Mouse (Mus musculus): ENCODE data around the gene Rffl.

Rffl gene

DNA sequence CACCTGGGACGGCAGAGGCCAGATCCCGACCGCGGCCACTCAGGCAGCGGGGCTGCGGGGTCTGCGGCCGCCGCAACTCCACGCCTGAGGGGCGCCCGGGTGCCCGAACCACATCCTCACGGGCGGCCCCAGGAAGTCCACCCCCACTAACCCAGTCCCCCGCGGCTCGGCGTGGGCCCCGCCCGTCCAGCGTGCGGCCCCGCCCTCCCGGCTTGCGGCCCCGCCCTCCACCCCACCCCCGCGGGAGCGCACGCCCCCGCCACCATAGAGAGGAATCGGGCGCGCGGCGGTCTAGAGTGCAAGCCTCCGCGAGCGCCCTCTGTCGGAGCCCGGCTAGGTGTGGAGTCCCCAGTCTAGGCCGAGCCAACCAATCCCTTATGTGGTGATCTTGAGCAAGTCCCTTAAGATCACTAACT, at the start of gene Rffl:
Gene Rffl, minus strand, starts transcription at position 180 of the 416 bp plus-strand sequence.
- peak; percentile 100 for DNase-seq

DNA sequence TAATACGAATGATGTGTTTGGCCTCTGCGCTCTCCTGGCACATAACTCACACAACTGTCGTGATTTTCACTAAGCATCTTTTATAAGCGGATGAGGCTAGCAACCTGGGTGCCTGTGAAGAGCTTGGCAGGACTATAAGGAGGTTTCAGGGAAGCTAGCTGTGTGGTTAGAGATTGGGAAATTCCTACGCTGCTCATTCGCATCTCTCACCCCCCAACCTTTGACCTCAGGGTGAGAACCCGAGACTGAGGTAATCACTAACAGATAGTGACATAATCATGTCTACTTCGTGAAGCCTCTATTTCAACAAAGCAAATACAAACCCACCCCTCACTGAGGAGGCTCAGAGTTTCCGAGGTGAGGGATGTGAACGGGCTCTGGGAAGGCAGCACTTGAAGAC, 49.8 kb upstream of the Rffl start:
- no peak for DNase-seq

DNA sequence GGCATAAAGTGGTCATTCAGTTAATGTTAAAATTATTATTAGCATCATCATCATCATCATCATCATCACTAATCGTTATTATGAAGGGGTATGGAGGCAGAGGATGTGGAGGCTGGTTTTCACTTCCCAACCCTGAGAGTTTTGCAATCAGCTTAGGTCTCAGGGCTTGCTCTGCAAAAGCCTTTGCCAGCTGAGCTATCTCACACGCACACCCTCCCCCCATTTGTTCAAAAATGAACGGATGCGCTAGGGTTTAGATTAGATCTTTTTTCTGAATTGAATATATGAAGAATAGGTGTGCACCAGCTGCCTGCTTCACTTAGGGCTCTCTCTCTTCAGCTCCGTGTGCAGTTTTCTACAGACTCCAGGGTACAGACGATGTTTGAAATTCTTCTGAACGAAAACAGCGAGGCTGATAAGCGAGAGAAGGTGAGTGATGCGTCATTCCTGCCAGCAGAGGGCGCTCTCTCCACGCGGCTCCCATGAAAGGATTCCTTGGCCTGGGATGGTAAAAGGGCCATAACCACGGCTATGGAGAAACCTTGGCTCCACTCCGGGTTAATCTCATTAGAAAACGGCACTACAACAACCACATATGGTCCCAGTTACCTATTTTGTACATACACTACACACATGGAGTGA, 43.8 kb upstream of the Rffl start:
- peak; percentile 83 for DNase-seq

DNA sequence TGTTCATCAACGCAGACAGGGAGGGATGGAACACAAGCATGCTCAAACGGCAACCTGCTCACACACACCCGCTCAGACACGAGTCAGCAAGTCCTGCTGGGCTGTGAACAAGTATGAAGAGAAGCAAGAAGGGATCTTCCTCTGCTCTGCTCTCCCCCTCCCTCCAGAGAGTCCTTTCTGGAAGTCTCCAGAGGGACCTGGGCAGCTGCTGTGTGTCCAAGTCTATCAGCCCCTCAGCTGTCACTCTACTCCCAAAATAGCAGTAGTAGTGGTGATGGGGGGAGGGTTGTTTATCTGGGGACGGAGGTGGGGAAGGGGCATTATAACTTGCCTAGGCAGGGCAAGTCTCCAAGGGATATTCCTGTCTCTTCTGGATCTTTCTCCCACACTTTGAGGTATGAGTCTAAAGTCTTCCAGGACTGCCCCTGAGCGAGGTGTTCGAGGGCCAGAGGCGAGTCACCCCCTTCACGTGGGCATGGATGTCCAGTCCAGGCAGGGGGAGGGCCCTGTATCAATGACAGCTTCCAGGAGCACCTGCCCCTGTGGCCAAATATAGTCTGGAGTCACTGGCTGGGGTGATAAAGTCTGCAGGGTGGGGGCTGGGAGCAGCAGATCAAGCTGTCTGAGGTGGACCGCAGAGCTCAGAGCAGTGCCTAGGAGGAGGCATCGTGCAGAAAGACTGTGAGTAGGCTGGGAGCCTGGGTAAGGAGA, 39.8 kb upstream of the Rffl start:
- DNase-seq: no peak

DNA sequence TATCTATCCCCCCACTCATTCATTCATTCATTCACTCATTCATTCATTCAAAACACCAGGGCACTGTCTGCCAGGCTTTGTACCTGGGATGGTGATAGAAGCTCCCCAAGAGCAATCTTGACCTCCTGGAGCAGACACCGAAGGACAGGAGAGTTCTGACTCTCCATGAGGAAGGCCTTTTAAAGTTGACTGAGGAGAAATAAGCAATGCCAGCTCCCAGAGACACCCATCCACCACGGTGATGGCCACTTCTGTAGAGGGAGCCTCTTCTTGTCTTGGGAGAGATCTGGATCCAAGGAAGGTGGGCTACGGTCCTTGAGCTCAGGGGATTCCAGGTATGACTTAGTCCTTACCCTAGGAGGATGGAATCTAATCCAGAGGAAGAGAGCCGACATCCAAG, 39.2 kb upstream of the Rffl start, which contains the start of gene Unc45b:
Gene Unc45b, plus strand, starts transcription at position 301 of the 400 bp plus-strand sequence.
- DNase-seq: no peak

DNA sequence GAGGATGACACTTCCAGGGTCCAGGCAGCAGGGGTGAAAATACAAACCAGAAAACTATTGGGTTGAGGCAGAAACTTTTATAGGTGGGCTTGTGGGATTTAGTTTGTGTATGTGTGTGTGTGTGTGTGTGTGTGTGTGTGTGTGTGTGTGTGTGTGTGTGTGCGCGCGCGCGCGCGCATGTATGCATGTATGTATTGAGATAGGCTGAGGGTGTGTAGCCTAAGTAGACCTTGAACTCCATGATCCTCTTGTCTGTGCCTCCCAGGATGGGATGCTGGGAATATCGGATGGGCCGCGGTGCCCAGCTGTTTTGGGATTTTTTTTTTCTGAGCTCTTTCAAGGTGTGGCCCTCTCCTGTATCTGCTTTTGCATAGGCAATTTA, 37.6 kb upstream of the Rffl start:
- no peak for DNase-seq

- peak; percentile 98 for DNase-seq
Measured at GRCm38 (mm10) chr11:82907651-82908607, 36.9 kb upstream of the Rffl start, which contains the start of gene Nle1. Nle1 (minus strand) TSS chr11:82908411.

- no peak for DNase-seq
Measured at GRCm38 (mm10) chr11:82905816-82906215, 34.8 kb upstream of the Rffl start.

GRCm38 (mm10) chr11:82904952-82905351, 33.9 kb upstream of the Rffl start:
- DNase-seq: no peak

DNA sequence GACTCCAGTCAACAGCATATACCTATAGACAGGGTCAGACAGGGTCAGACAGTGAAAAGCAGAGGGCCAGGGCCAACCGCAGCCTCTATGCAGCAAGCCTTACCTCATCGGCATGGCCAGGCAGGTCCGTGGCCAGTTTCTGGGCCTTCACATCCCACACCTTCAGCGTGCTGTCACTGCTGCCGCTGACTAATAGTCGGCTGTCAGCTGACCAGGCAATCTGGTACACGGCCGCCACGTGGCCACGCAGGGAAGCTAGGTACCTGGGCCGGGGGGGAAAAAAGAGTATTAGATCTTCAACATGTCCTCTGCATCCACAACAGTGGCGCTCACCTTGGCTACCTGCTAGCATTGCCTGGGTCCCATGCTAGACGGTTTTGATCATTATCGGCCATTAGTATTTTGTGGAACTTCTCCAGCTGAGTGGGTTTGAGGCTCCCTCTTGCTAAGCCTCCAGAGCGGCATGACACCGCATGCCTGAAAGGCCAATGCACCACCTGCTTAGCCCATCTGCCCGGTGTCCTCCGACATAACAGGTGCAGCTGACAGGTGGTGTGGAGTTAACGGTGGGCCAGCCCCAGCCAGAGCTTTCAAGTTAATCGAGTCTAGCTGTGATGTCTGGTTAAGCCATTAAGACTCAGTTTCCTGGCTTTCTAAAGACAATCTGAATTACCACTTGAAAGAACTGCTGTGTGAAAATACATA, 30.7 kb upstream of the Rffl start:
- no peak for DNase-seq

DNA sequence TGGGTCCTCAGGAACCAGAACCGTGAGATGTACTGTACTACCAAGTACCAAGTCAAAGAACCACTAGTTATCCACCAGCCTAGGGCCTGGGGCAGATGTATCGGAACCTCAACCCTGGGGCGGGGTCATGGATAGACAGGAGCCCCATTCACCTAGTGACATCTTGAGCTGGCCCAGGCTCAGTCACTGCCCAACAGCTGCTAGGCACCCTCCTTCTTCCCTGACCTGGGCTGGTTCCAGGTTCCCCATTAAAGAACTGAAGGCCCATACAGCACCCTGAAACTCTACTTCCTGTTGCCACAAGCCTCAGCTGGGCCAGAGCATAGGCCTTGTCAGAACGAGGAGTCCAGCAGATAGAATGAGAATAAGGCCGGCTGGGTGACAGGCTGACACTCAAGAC, 28.7 kb upstream of the Rffl start:
- DNase-seq: no peak

GRCm38 (mm10) chr11:82897478-82897877, 26.5 kb upstream of the Rffl start:
- no peak for DNase-seq

- no peak for DNase-seq
Measured at GRCm38 (mm10) chr11:82891936-82892335, 20.9 kb upstream of the Rffl start, which contains the start of gene Fndc8. Fndc8 (plus strand) TSS chr11:82892124.

DNA sequence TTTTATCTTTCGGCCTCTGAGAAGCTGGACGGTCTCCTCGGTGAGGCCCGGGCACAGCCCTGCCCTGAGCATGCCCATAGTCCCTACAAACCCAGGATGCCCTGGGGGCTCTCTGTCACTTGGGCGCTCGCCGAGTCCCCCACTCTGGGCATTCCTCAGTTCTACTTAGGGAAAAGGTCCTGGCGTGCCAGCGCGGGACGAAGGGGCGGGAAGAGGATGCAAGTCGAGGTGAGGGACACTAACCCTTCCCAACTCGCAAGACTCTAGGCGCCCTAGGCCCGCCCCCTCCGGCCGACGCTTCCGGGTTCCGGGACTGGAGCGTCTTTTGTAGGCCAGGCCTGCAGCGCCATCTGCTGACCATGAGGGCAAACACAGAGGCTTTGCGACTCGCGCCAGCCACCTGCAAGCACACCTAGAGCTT, 19.3 kb upstream of the Rffl start, which contains the start of gene Rad51d:
Gene Rad51d, minus strand, starts transcription at position 273 of the 421 bp plus-strand sequence.
- DNase-seq: peak; percentile 94

DNA sequence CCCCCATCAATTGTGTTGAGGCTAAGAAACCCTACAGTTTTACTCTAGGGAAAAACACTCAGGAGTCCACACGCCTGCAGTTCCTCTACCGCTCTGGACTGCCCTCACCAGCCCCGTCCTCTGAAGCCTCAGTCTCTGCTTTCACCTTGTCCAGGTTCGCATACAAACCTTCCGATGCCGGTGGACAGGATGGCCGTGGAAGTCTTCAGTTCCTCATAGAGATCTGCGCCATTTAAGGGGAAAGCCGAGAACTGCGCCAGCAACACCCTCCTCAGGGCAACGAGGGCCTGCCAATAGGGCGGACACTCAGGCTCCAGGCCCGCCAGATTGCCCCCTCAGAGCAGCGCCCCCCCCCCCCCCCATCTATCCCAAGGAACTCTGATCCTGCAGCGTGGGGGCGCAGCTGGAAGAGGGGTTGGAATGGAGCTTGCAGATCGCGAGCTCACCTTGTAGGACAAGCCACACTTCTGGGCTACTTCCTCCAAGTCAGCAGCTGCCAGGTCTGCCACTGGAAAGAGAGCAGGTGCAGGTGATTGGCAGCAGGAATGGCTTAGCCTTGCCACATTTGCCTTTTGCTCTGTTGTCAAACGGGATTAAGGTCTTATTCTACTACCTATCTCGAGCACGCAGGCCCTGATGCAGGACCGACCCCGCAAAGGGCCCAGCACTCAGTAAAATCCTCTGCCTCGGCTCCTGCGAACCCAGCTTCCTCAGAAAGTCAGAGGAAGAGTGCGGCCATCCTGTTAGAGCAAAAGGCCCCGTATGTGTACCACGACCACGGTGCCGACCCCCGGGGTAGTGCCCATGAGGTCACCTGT, 18.7 kb upstream of the Rffl start:
- DNase-seq: no peak

DNA sequence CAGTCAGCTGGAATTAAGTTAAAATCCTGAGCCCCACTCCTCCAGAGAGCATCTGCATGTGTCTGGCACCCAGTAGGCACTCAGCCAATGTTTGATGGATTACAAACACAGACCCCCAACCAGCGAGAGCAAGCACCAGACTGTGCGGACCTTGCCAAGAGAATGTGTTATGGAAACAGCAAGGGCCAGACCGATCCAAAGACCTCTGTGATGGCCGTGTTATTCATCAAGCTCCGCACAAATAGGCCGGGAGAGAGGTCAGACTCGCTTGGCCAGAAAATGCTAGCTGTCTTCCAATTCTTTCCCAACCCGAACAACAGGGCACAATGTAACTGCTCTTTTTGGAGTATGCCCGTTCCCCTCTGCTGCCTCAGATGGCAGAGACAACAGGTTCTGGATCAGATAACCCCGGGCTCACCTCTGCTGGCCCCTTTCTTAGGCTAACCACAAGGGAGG, 17.5 kb upstream of the Rffl start:
- no peak for DNase-seq

GRCm38 (mm10) chr11:82886559-82886958, 15.5 kb upstream of the Rffl start:
- no peak for DNase-seq

- DNase-seq: no peak
Measured at GRCm38 (mm10) chr11:82883180-82883579, 12.2 kb upstream of the Rffl start.

DNA sequence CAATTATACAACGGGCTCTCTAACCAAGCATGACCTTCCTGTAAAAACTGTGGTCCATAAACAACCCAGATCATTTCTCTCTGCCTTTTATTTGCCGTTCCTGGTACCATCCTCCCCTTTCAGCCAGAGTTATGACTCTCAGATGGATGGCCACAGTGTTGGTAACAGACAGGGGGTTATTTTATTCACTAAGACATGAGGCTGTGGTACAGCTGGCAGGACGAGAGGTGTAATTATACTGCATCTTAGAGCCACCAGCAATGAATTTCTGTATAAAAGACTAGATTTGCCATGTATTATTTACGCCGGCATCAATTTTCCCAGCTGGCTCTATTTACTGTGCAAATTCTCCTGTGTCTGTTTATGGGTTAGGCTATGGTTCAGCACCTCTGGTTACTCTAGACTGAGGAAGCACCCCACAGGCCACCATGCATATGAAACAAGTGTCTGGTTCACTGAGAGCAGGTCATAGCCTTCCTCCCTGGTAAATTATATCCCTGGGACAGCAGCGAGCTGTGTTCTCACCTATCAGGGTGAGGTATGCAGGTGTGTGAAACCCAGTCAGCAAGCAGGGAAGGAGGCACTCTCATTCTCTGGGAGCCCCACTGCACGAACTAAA, 6.8 kb upstream of the Rffl start:
- no peak for DNase-seq

DNA sequence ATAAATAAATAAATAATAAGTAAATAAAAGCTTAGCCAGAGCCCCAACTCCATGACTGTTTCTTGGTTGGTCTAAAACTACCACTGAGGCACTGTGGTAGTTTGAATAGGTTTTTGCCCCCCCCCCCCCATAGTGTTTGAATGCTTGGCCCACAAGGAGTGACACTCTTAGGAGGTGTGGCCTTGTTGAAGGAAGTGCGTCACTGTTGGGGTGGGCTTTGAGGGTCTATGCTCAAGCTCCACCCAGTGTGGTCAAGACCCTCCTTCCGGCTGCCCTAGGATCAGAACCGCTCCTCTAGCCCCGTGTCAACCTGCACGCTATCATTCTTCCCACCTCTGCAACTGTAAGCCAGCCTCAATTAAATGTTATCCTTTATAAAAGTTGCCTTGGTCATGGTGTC, 4.6 kb upstream of the Rffl start:
- DNase-seq: no peak

GRCm38 (mm10) chr11:82874924-82875323, 3.9 kb upstream of the Rffl start:
- no peak for DNase-seq

Measured in right cerebral cortex, postnatal 4 days (tissue).